Mouse (Mus musculus) brain, embryonic 14.5 days (tissue): ENCODE data around the gene Cyp2u1.

Source experiments
- CTCF ChIP-seq: fragments of 200-500 bp; IDR thresholded peaks from 2 replicates; pipeline ENCODE4 v1.5.1; 2012; ENCODE audit warnings: inconsistent platforms, mild to moderate bottlenecking, moderate library complexity, borderline replicate concordance; ENCODE audit not compliant: insufficient read depth, insufficient read length; ENCODE audit errors: extremely low read depth
- POLR2A ChIP-seq: fragments of 200-500 bp; IDR thresholded peaks from 2 replicates; pipeline ENCODE4 v1.6.1; 2012; ENCODE audit warnings: mild to moderate bottlenecking, inconsistent platforms, borderline replicate concordance; ENCODE audit not compliant: poor library complexity, insufficient read depth, insufficient read length, severe bottlenecking; ENCODE audit errors: extremely low read depth

DNA sequence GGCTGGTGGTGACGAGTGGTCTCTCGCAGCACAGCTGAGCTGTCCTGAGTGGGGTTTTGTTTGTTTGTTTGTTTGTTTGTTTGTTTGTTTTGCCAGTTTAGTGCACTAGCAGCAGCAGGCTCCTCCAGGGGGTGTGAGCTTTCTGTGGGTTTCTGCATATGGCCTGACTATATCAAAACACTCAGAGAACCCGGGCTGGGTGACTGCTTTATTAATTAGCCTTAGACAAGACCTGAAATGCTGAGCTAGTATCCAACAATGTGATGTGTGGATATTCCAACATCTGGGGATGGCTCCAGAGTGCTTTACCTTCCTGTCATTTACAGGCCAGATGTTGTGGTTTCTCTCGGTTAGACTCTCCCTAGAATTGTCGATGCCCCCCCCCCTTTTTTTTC, 290 bp upstream of the Cyp2u1 start:
- TF ChIP-seq POLR2A: no peak
- no peak for TF ChIP-seq CTCF
